Mouse (Mus musculus): Measurements from ENCODE around the gene Tlr2. TPM values are rescaled to one million over a fixed set of nuclear protein-coding genes. Genes with fewer than 3 reads are reported as not detected.

Gene Tlr2
- total and polyA plus RNA-seq, 2 experiments from 2014 or later = 1.4 to 3.1 TPM

GRCm38 (mm10) chr3:83859595-83859994 lies 18.0 kb upstream of the Tlr2 start:
- 80% methylated on average over 7 of the region's 7 CpGs for WGBS
- H3K4me2 ChIP-seq (ENCODE audit: low read depth, low read length) = no peak overlapping the region
- no peak overlapping the region for H3K27ac ChIP-seq (ENCODE audit: low read depth)
- H3K4me3 ChIP-seq (ENCODE audit: low read depth, low read length) = no peak overlapping the region
- no peaks in the 10 kb centered on the region for H3K9me3 ChIP-seq (replicated peaks; ENCODE audit: control insufficient read depth, low read length)
- no peak for ATAC-seq (ENCODE audit: insufficient read depth, low read depth)
- no peaks in the 10 kb centered on the region for H3K36me3 ChIP-seq (replicated peaks; ENCODE audit: control insufficient read depth, insufficient read depth, low read length)
- peaks cover 9% of the 10 kb centered on the region for H3K4me1 ChIP-seq (ENCODE audit: control insufficient read depth, insufficient read depth)
- H3K9ac ChIP-seq (replicated peaks; ENCODE audit: low read depth, low read length) = no peak overlapping the region
- no peak for DNase-seq (ENCODE audit: low spot score)
- H3K27me3 ChIP-seq (ENCODE audit: control insufficient read depth, insufficient read depth, low read length) = no peaks in the 10 kb centered on the region
- TF ChIP-seq CTCF (IDR thresholded peaks at IDR 0.05; ENCODE audit: low read depth) (no peak), EP300 (IDR thresholded peaks at IDR 0.05; ENCODE audit: low read depth) (no peak)

- WGBS = 75% methylated on average over 3 of the region's 3 CpGs
- H3K4me3 ChIP-seq (ENCODE audit: low read depth, low read length) = no peak overlapping the region
- H3K9ac ChIP-seq (replicated peaks; ENCODE audit: low read depth, low read length) = no peak overlapping the region
- H3K9me3 ChIP-seq (replicated peaks; ENCODE audit: control insufficient read depth, low read length) = no peaks in the 10 kb centered on the region
- DNase-seq (ENCODE audit: low spot score) (no peak), ATAC-seq (ENCODE audit: insufficient read depth, low read depth) (no peak)
- no peaks in the 10 kb centered on the region for H3K36me3 ChIP-seq (replicated peaks; ENCODE audit: control insufficient read depth, insufficient read depth, low read length)
- TF ChIP-seq CTCF (IDR thresholded peaks at IDR 0.05; ENCODE audit: low read depth) = no peak
- no peak for TF ChIP-seq EP300 (IDR thresholded peaks at IDR 0.05; ENCODE audit: low read depth)
- H3K27me3 ChIP-seq (ENCODE audit: control insufficient read depth, insufficient read depth, low read length) = no peaks in the 10 kb centered on the region
- H3K4me2 ChIP-seq (ENCODE audit: low read depth, low read length) = no peak overlapping the region
- peaks cover 9% of the 10 kb centered on the region for H3K4me1 ChIP-seq (ENCODE audit: control insufficient read depth, insufficient read depth)
- H3K27ac ChIP-seq (ENCODE audit: low read depth) = no peak overlapping the region
Measured at GRCm38 (mm10) chr3:83859071-83859470, 17.5 kb upstream of the Tlr2 start.

- Histone ChIP-seq H3K9me3 (replicated peaks; ENCODE audit: control insufficient read depth, low read length) (no peaks in the 10 kb centered on the region), H3K27me3 (ENCODE audit: control insufficient read depth, insufficient read depth, low read length) (no peaks in the 10 kb centered on the region), H3K9ac (replicated peaks; ENCODE audit: low read depth, low read length) (no peak overlapping the region), H3K4me1 (ENCODE audit: control insufficient read depth, insufficient read depth) (peaks cover 4% of the 10 kb centered on the region; the same call in 1 of the 2 replicates), H3K4me2 (ENCODE audit: low read depth, low read length) (no peak overlapping the region), H3K36me3 (replicated peaks; ENCODE audit: control insufficient read depth, insufficient read depth, low read length) (no peaks in the 10 kb centered on the region), H3K27ac (ENCODE audit: low read depth) (no peak overlapping the region), H3K4me3 (ENCODE audit: low read depth, low read length) (no peak overlapping the region)
- 85% methylated on average over 13 of the region's 13 CpGs for WGBS
- ATAC-seq (ENCODE audit: insufficient read depth, low read depth) = no peak
- TF ChIP-seq CTCF (IDR thresholded peaks at IDR 0.05; ENCODE audit: low read depth) (no peak), EP300 (IDR thresholded peaks at IDR 0.05; ENCODE audit: low read depth) (no peak)
- no peak for DNase-seq (ENCODE audit: low spot score)
Measured at GRCm38 (mm10) chr3:83857621-83858020, 16.1 kb upstream of the Tlr2 start.

GRCm38 (mm10) chr3:83855643-83856042 lies 14.1 kb upstream of the Tlr2 start:
- TF ChIP-seq EP300 (IDR thresholded peaks at IDR 0.05; ENCODE audit: low read depth) (no peak), CTCF (IDR thresholded peaks at IDR 0.05; ENCODE audit: low read depth) (no peak)
- no peak overlapping the region for H3K4me2 ChIP-seq (ENCODE audit: low read depth, low read length)
- no peaks in the 10 kb centered on the region for H3K9me3 ChIP-seq (replicated peaks; ENCODE audit: control insufficient read depth, low read length)
- ATAC-seq (ENCODE audit: insufficient read depth, low read depth) = no peak
- DNase-seq (ENCODE audit: low spot score) = no peak
- no peak overlapping the region for H3K27ac ChIP-seq (ENCODE audit: low read depth)
- H3K4me1 ChIP-seq (ENCODE audit: control insufficient read depth, insufficient read depth) = no peaks in the 10 kb centered on the region
- no peak overlapping the region for H3K9ac ChIP-seq (replicated peaks; ENCODE audit: low read depth, low read length)
- H3K36me3 ChIP-seq (replicated peaks; ENCODE audit: control insufficient read depth, insufficient read depth, low read length) = no peaks in the 10 kb centered on the region
- H3K4me3 ChIP-seq (ENCODE audit: low read depth, low read length) = no peak overlapping the region
- no peaks in the 10 kb centered on the region for H3K27me3 ChIP-seq (ENCODE audit: control insufficient read depth, insufficient read depth, low read length)
- WGBS = 85% methylated on average over 5 of the region's 5 CpGs

- Histone ChIP-seq H3K4me2 (ENCODE audit: low read depth, low read length) (no peak overlapping the region), H3K27ac (ENCODE audit: low read depth) (no peak overlapping the region), H3K4me3 (ENCODE audit: low read depth, low read length) (no peak overlapping the region), H3K9me3 (replicated peaks; ENCODE audit: control insufficient read depth, low read length) (no peaks in the 10 kb centered on the region), H3K27me3 (ENCODE audit: control insufficient read depth, insufficient read depth, low read length) (no peaks in the 10 kb centered on the region), H3K4me1 (ENCODE audit: control insufficient read depth, insufficient read depth) (no peaks in the 10 kb centered on the region), H3K36me3 (replicated peaks; ENCODE audit: control insufficient read depth, insufficient read depth, low read length) (no peaks in the 10 kb centered on the region), H3K9ac (replicated peaks; ENCODE audit: low read depth, low read length) (no peak overlapping the region)
- TF ChIP-seq EP300 (IDR thresholded peaks at IDR 0.05; ENCODE audit: low read depth) (no peak), CTCF (IDR thresholded peaks at IDR 0.05; ENCODE audit: low read depth) (no peak)
- no peak for ATAC-seq (ENCODE audit: insufficient read depth, low read depth)
- no peak for DNase-seq (ENCODE audit: low spot score)
- WGBS = 79% methylated on average over 2 of the region's 2 CpGs
Measured at GRCm38 (mm10) chr3:83849341-83849740, 7.8 kb upstream of the Tlr2 start.

- no peak overlapping the region for H3K4me3 ChIP-seq (ENCODE audit: low read depth, low read length)
- no peak overlapping the region for H3K27ac ChIP-seq (ENCODE audit: low read depth)
- H3K4me1 ChIP-seq (ENCODE audit: control insufficient read depth, insufficient read depth) = no peaks in the 10 kb centered on the region
- WGBS = 34% methylated on average over 8 of the region's 8 CpGs
- H3K9ac ChIP-seq (replicated peaks; ENCODE audit: low read depth, low read length) = no peak overlapping the region
- TF ChIP-seq CTCF (IDR thresholded peaks at IDR 0.05; ENCODE audit: low read depth) = no peak
- no peak for TF ChIP-seq EP300 (IDR thresholded peaks at IDR 0.05; ENCODE audit: low read depth)
- no peaks in the 10 kb centered on the region for H3K36me3 ChIP-seq (replicated peaks; ENCODE audit: control insufficient read depth, insufficient read depth, low read length)
- 0 out of 2 replicates have a peak, but pooled peaks cover under 1% of the 10 kb centered on the region for H3K27me3 ChIP-seq (ENCODE audit: control insufficient read depth, insufficient read depth, low read length)
- no peak overlapping the region for H3K4me2 ChIP-seq (ENCODE audit: low read depth, low read length)
- no peaks in the 10 kb centered on the region for H3K9me3 ChIP-seq (replicated peaks; ENCODE audit: control insufficient read depth, low read length)
- ATAC-seq (ENCODE audit: insufficient read depth, low read depth) (no peak), DNase-seq (ENCODE audit: low spot score) (no peak)
Measured at GRCm38 (mm10) chr3:83844766-83845520, 3.4 kb upstream of the Tlr2 start.

Data from heart, postnatal 0 days (tissue).